Comparison of ENCODE assay signal across 17 mouse cellular contexts in genomic region chr16:57552709-57553108, GRCm38 (mm10). TPM values are rescaled to one million over a fixed set of nuclear protein-coding genes. Genes with fewer than 3 reads are reported as not detected.
DNase-seq lines count a peak whose midpoint lies in the region; ATAC-seq and TF ChIP-seq lines count a peak whose summit lies in the region.
"Had no signal": no experiment of that assay in that cellular context is flagged by ENCODE, and none has a peak within 500 bp of the region (broad histone marks: within the 10 kb centered on the region; RNA-seq: fewer than 3 reads in every experiment).

No protein-coding gene starts in this region.

- H3K4me1 ChIP-seq in heart, embryonic 14.5 days (ENCODE audit: control insufficient read depth in 2 of 2, insufficient read depth in 2 of 2, low read length in 2 of 2) = peaks cover 8 to 35% of the 10 kb centered on the region in 2 experiments
- H3K4me1 ChIP-seq in lung, postnatal 0 days (ENCODE audit: insufficient read depth, low read depth, low read length) = peaks cover 11% of the 10 kb centered on the region; the same call in 1 of the 2 replicates
- H3K4me1 ChIP-seq in intestine, embryonic 16.5 days (ENCODE audit: control insufficient read depth, insufficient read depth, low read length) = peaks cover 23% of the 10 kb centered on the region
- peaks cover 7% of the 10 kb centered on the region; the same call in 1 of the 2 replicates for H3K4me1 ChIP-seq in stomach, embryonic 15.5 days

- no peaks in the 10 kb centered on the region for H3K27me3 ChIP-seq in heart, embryonic 14.5 days (ENCODE audit: control insufficient read depth, insufficient read depth, low read length)
- no peaks in the 10 kb centered on the region for H3K27me3 ChIP-seq in lung, postnatal 0 days (replicated peaks; ENCODE audit: insufficient read depth, low read length)
- no peaks in the 10 kb centered on the region for H3K27me3 ChIP-seq in intestine, embryonic 16.5 days (replicated peaks; ENCODE audit: control insufficient read depth, insufficient read depth, low read length)
- H3K27me3 ChIP-seq in stomach, embryonic 15.5 days (replicated peaks) = no peaks in the 10 kb centered on the region

- no peak for ATAC-seq in heart, embryonic 14.5 days (ENCODE audit: insufficient number of reproducible peaks, insufficient read depth, low FRiP score, low read depth)
- ATAC-seq in lung, postnatal 0 days = no peak
- no peak for ATAC-seq in intestine, embryonic 16.5 days
- no peak for ATAC-seq in stomach, embryonic 15.5 days (ENCODE audit: insufficient read depth, low FRiP score, low read depth)

- no peaks in the 10 kb centered on the region for H3K9me3 ChIP-seq in heart, embryonic 14.5 days (ENCODE audit: control insufficient read depth, low read length)
- no peaks in the 10 kb centered on the region for H3K9me3 ChIP-seq in lung, postnatal 0 days (ENCODE audit: low read length)
- no peaks in the 10 kb centered on the region for H3K9me3 ChIP-seq in intestine, embryonic 16.5 days (ENCODE audit: control insufficient read depth, low read length)
- H3K9me3 ChIP-seq in stomach, embryonic 15.5 days = no peaks in the 10 kb centered on the region
- H3K9me3 ChIP-seq: hindbrain, embryonic 15.5 days; midbrain, embryonic 12.5 days had no signal

- H3K36me3 ChIP-seq in heart, embryonic 14.5 days (ENCODE audit: control insufficient read depth, insufficient read depth, low read length) = peaks cover 19% of the 10 kb centered on the region; the same call in 1 of the 2 replicates
- H3K36me3 ChIP-seq in lung, postnatal 0 days (ENCODE audit: insufficient read depth, low read length) = no peaks in the 10 kb centered on the region
- no peaks in the 10 kb centered on the region for H3K36me3 ChIP-seq in intestine, embryonic 16.5 days (ENCODE audit: control insufficient read depth, insufficient read depth, low read length)
- H3K36me3 ChIP-seq in stomach, embryonic 15.5 days = no peaks in the 10 kb centered on the region
- H3K36me3 ChIP-seq: hindbrain, embryonic 15.5 days; midbrain, embryonic 12.5 days had no signal

- H3K9ac ChIP-seq in heart, embryonic 14.5 days (ENCODE audit: low read length) = no peak overlapping the region
- H3K9ac ChIP-seq in lung, postnatal 0 days (replicated peaks; ENCODE audit: low read depth) = no peak overlapping the region
- H3K9ac ChIP-seq in intestine, embryonic 16.5 days (ENCODE audit: low read depth, low read length) = no peak overlapping the region
- H3K9ac ChIP-seq in stomach, embryonic 15.5 days = no peak overlapping the region
- H3K9ac ChIP-seq: hindbrain, embryonic 15.5 days; lung, embryonic 14.5 days; midbrain, embryonic 12.5 days had no signal

- WGBS in heart, embryonic 14.5 days = 71% methylated on average over 5 of the region's 5 CpGs
- 76% methylated on average over 5 of the region's 5 CpGs for WGBS in lung, postnatal 0 days
- WGBS in intestine, embryonic 16.5 days = 86% methylated on average over 5 of the region's 5 CpGs
- WGBS in stomach, embryonic 15.5 days = 85% methylated on average over 5 of the region's 5 CpGs

- DNase-seq in heart, adult 8-10 months (ENCODE audit: low spot score) = no peak
- DNase-seq in lung, postnatal 0 days (ENCODE audit: low spot score) = no peak
- DNase-seq in lung, postnatal 36 days = no peak
- DNase-seq in yolk sac, embryonic 10.5 days (ENCODE audit: low spot score) = no peak
- no peak for DNase-seq in urinary bladder, adult 2 months (ENCODE audit: low spot score)
- DNase-seq: adrenal gland, adult 2 months; cerebellum, adult 11-12 months; cerebellum, postnatal 36 days; gastrocnemius, postnatal 36 days; lung, embryonic 14.5 days; right cerebral cortex, postnatal 14 days had no signal

- TF ChIP-seq EP300 in lung, postnatal 0 days (IDR thresholded peaks at IDR 0.05) = no peak

- H3K27ac ChIP-seq in heart, embryonic 14.5 days (replicated peaks in 1 of 2; ENCODE audit: control insufficient read depth in 1 of 2, insufficient read depth in 1 of 2, low read depth in 2 of 2, low read length in 2 of 2) = peak overlapping the region in 1 of 2 experiments; percentile 24; a peak in 1 of 4 replicates
- no peak overlapping the region for H3K27ac ChIP-seq in lung, postnatal 0 days (ENCODE audit: low read length)
- H3K27ac ChIP-seq in intestine, embryonic 16.5 days (ENCODE audit: low read length) = 0 out of 2 replicates have a peak overlapping the region, but pooled peaks have one; percentile 18
- no peak overlapping the region for H3K27ac ChIP-seq in stomach, embryonic 15.5 days
- H3K27ac ChIP-seq: hindbrain, embryonic 15.5 days; layer of hippocampus, adult 2 months; midbrain, embryonic 12.5 days had no signal

- no peak overlapping the region for H3K4me3 ChIP-seq in heart, embryonic 14.5 days (ENCODE audit: control insufficient read depth in 1 of 2, insufficient read depth in 1 of 2, low read depth in 1 of 2, low read length in 2 of 2)
- no peak overlapping the region for H3K4me3 ChIP-seq in lung, postnatal 0 days (ENCODE audit: low read depth, low read length)
- H3K4me3 ChIP-seq in intestine, embryonic 16.5 days (ENCODE audit: low read length) = no peak overlapping the region
- no peak overlapping the region for H3K4me3 ChIP-seq in stomach, embryonic 15.5 days (replicated peaks)
- H3K4me3 ChIP-seq: hindbrain, embryonic 15.5 days; layer of hippocampus, adult 2 months; midbrain, embryonic 12.5 days had no signal

- TF ChIP-seq CTCF in lung, postnatal 0 days (IDR thresholded peaks at IDR 0.05) = no peak

- H3K4me2 ChIP-seq in heart, embryonic 14.5 days (ENCODE audit: low read length) = peak overlapping the region; percentile 86
- H3K4me2 ChIP-seq in lung, postnatal 0 days (replicated peaks; ENCODE audit: low read depth, low read length) = peak overlapping the region; percentile 25; the same call in 1 of the 2 replicates
- no peak overlapping the region for H3K4me2 ChIP-seq in intestine, embryonic 16.5 days (ENCODE audit: low read depth, low read length)
- 0 out of 2 replicates have a peak overlapping the region, but pooled peaks have one; percentile 14 for H3K4me2 ChIP-seq in stomach, embryonic 15.5 days
- H3K4me2 ChIP-seq: hindbrain, embryonic 15.5 days; midbrain, embryonic 12.5 days had no signal

RNA-seq across cellular contexts. Expression of gene Cmss1, which starts 54.0 kb away (rescaled TPM):
- 35.1 and 35.6 TPM in 2 replicates for polyA plus RNA-seq in heart, embryonic 14.5 days (2014; fragmentation: Nextera tagmentation; extraction: Ambion mirVana)
- total RNA-seq in heart, adult 8-10 months (2022) = 10 to 100 TPM; 63.7 to 86.8 (median 76.8) TPM
- 23.1 and 27.3 TPM in 2 replicates for polyA plus RNA-seq in lung, postnatal 0 days (2015; fragmentation: Nextera tagmentation; extraction: Ambion mirVana)
- polyA plus RNA-seq in intestine, embryonic 16.5 days (2015; fragmentation: Nextera tagmentation; extraction: Ambion mirVana) = 35.1 and 41.4 TPM in 2 replicates
- polyA plus RNA-seq in stomach, embryonic 15.5 days (2015; fragmentation: Nextera tagmentation; extraction: Ambion mirVana) = 45.0 and 45.8 TPM in 2 replicates
- polyA plus RNA-seq in urinary bladder, adult 2 months (2012; rRNA removed) = 3.6 and 6.4 TPM in 2 replicates
